Mouse (Mus musculus): Measurements from ENCODE around the gene Klra4.
"Not testable (repeated sequence)": the region's sequence is repeated elsewhere in the genome, so short reads cannot be mapped to it uniquely, and the experiment has no call there.

Gene Klra4

DNA sequence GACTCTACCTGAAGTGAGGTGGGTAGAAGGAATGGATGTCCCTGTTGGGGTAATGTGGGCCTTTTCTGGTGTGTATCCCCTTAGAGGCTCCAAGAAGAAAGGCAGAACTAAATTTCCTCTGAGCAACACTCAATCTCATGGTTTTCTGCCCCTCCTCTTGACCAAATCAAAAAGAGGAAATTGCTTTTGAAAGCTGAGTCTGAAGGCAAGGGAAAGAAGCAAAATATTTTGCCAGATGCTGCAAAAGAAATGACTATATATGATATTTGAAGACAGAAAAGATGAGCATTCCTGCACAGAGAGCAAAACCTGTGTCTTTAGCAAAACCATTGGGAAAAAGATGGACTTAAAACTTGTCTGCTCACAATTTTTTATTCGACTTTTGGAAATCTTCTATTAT lies at the start of gene Klra4:
Gene Klra4 (minus strand): TSS at position 101 of the 400 bp plus-strand sequence.
- DNase-seq (ENCODE audit: low spot score), result not testable (repeated sequence)

DNA sequence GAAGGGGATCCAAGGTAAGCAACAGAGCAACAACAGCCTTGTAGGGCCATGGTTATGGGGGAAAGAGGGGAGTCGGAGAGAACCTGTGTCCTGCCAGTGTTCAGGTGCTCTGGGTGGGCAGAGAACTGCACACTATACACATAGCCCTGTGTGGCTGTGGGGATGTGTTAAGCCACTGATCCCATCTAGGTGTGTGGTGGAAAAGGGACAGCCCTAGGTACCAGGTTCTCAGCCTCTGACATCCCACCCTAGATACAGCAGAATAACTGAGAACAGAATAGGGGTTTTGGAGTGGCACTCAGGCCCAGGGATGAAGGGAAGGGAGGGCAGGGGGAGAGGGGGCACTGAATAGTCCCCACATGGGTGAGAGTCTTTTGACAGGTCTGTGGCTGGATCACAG lies 43.4 kb upstream of the Klra4 start:
- DNase-seq (ENCODE audit: low spot score), result no peak

DNA sequence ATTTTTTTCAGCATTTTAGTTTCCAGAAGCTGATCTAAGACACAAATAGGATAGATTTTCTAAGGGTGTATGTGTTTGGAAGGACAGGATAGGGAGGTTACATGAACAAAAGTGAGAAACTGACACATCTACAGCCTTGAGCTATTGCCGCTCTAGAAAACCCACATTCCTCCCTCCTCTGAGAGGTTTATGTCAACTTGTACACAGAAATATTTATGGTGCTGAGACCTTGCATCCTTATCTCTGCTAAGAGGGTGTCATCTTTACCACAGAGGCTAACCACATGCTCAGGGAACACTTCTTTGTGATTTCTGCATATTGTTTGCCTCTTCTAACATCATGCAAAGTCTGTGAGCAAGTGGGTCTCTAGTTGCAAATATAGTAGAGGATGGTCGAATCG lies 35.7 kb upstream of the Klra4 start:
- not testable (repeated sequence) for DNase-seq (ENCODE audit: low spot score)

DNA sequence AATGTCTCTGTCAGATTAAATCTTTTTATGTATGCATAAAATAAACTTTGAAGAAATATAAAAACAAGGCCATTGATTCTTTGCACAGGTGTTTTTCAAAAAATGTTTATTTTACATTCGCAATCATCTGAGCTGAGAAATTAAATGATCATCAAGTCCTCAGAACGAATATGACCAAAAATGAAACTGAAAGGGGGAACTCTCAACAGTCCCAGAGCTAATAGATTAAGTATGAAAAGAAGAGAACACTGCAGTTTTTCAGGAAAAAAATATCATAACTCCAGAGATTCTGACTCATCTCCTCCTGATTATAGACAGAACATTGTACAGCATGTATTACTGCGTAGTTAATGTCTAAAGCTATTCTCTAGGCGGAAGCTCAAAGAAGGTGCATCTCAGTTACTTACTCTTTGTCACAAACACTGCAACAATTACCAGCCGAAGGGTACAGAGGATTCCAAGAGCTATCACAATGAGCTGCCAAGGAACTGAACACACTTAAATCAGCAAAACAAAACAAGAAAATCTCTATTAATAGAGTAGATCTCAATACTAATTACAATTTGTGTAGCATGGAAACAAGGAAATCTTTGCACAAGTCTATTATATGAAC lies 25.4 kb upstream of the Klra4 start:
- no peak for DNase-seq (ENCODE audit: low spot score)

DNA sequence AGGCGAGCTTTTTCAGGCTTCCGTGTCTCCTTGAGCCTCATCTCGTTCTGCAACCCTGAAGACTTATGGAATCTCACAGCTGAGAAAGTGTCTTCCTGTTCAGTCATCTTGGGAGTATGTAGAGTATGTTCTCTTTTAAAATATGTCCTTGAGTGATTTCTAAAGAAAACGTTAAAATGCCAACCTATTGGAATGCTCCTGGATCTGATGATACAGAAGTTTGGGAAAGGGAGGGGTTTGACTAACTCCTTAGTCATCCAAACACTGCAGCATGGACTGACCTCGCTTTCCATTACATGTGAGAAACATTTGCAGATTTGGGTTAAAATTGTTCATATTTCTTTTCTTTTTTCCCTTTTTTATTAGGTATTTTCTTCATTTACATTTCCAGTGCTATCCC lies 1.9 kb downstream of the Klra4 start:
- no peak for DNase-seq (ENCODE audit: low spot score)

DNA sequence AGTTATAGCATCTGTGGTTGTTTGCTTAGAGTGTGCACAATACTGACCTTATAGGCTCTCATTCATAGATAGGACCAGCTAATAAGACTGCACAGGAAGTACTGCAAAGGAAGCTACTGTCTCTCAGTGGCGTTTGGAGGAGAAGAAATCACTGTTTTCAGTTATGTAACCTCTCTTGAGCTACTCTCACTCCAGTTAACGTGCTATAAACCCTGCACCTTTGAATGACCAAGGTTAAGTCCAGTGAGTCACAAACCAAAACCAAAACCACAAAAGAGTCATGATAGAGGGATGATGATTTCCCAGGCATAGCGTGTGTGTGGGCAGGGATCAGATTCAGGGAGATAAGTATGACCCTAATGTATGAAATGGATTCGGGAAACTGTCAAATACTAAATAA lies 31.9 kb downstream of the Klra4 start:
- DNase-seq (ENCODE audit: low spot score), result not testable (repeated sequence)

DNA sequence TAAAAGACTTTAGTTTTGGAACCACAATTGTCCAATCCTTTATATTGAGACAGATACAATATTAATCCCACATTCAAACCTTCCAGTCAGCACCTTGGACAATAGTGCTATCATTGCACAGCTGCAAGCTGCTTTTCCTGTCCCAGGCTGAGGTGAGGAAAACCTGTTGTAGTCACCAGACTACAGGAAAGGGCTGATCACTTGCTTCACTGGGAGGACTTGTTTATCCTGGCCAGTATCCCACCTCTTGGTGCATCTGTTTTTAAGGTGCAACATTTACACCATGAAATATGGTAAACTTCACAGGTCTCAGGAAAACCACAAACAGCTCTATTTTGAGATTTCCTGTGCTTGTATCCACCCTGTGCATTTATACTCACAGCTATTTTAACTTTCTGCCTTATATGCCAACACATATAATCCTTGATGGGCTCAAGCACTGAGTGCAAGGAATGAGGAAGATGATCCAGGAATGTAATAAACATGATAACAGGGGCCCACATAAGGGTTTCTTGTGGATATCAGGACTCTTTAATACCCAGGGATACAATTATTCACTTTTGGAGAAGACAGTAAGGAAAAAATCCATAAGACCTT lies 35.5 kb downstream of the Klra4 start:
- DNase-seq (ENCODE audit: low spot score), result not testable (repeated sequence)

DNA sequence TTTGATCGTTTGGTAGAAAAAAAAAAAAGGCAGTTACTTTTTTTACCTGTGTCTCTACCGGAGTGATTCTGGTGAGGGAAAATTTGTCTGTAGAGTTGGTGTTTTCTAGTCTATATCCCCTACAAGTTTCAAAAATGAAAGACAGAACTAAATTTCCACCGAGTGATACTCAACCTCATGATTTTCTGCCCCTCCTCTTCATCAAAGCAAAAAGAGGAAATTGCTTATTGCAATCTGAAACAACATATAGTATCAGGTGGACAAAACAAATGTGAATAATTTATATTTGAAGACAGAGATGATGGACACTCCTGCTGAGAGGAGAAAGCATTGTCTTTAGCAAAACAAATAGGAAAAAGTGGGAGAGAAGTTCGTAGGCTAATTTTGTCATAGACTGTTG lies 40.2 kb downstream of the Klra4 start, which contains the start of gene Klra6:
Gene Klra6 (minus strand): TSS at position 101 of the 400 bp plus-strand sequence.
- no peak for DNase-seq (ENCODE audit: low spot score)

Data from lung, postnatal 25 days (tissue).